Mouse (Mus musculus) neural tube, embryonic 13.5 days (tissue): ENCODE data around the gene Pcnx2. TPM values are rescaled to one million over a fixed set of nuclear protein-coding genes. Genes with fewer than 3 reads are reported as not detected.

Experiments
- polyA plus RNA-seq: library from polyadenylated mRNA; unstranded; fragments of >200 nt; fragmentation: Nextera tagmentation; extraction: Ambion mirVana; gene quantifications from 2 replicates; pipeline ENCODE4 v1.2.1, GENCODE M21; 2015

Gene Pcnx2
- polyA plus RNA-seq, 1 experiment from 2014 or later = 2.8 TPM

Other genes starting within 250 kb of the Pcnx2 start
- gene Map10, start 228.5 kb downstream of the Pcnx2 start, polyA plus RNA-seq = 7.0 and 8.5 TPM in 2 replicates
- gene Ntpcr, start 168.4 kb downstream of the Pcnx2 start, polyA plus RNA-seq = 24.7 and 32.9 TPM in 2 replicates
- gene Map3k21, start 12.1 kb upstream of the Pcnx2 start, polyA plus RNA-seq = 0.18 and 0.24 TPM in 2 replicates
- 8.2 and 8.5 TPM in 2 replicates for gene Kcnk1, start 96.9 kb upstream of the Pcnx2 start, polyA plus RNA-seq